Mouse (Mus musculus): ENCODE data around the gene Pkd2.

- TF ChIP-seq POLR2A (IDR thresholded peaks at IDR 0.05; ENCODE audit: extremely low read depth, insufficient read depth, low read length): no peak
- TF ChIP-seq CTCF (IDR thresholded peaks at IDR 0.05; ENCODE audit: low read depth, low read length): no peak
Measured at GRCm38 (mm10) chr5:104482856-104483255, 23.6 kb downstream of the Pkd2 start.
